Mouse (Mus musculus): ENCODE measurements around the gene 2010300C02Rik. TPM values are rescaled to one million over a fixed set of nuclear protein-coding genes. Genes with fewer than 3 reads are reported as not detected.

The 2010300C02Rik gene
- polyA plus RNA-seq, 1 experiment from 2014 or later, result 0.75 TPM

DNA sequence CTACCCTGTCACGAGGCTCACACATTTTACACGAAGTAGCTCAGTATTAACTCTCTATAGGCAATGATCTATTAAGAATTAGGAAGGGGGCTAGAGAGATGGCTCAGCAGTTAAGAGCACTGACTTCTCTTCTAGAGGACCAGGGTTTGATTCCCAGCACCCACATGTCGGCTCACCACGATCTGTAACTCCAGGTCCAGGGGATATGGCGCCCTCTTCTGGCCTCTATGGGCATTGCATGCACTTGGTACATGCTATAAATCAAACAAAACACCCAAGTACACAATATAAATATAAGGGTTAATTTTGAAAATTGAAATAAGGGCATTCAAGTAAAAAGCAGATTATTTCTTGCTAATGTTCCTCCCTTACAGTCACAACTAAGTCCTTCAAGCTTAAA lies 65.9 kb downstream of the 2010300C02Rik start:
- no peaks in the 10 kb centered on the region for H3K4me1 ChIP-seq
- peaks cover 3% of the 10 kb centered on the region; the same call in 1 of the 2 replicates for H3K9me3 ChIP-seq
- H3K27ac ChIP-seq (replicated peaks), result no peak overlapping the region
- ATAC-seq (ENCODE audit: low FRiP score, low read depth), result no peak
- WGBS, result 73% methylated on average over 5 of the region's 5 CpGs
- no peaks in the 10 kb centered on the region for H3K27me3 ChIP-seq
- no peaks in the 10 kb centered on the region for H3K36me3 ChIP-seq
- no peak overlapping the region for H3K9ac ChIP-seq (replicated peaks)
- no peak overlapping the region for H3K4me3 ChIP-seq
- no peak overlapping the region for H3K4me2 ChIP-seq (replicated peaks)

DNA sequence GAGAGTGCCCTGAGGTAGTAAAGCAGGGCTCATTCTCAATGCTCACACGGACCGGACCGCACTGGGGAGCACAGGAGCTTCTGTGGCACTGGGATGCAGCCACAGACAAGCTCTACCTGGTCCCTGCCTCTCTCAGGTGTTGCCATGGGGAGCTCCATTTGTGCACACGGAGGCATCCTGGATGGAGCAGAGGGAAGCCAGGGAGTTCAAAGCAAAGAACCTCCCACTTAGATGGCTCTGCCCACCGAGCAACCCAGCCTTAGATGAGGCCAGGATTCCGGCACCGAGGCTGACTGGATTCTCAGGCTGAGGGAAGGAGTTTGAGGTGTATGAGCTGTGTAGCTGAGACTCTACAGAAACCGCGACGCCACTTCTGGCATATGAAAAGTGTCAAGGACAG lies 72.8 kb downstream of the 2010300C02Rik start:
- Histone ChIP-seq H3K4me3 (no peak overlapping the region), H3K9me3 (no peaks in the 10 kb centered on the region), H3K36me3 (no peaks in the 10 kb centered on the region), H3K27ac (replicated peaks) (no peak overlapping the region), H3K9ac (replicated peaks) (no peak overlapping the region), H3K4me1 (no peaks in the 10 kb centered on the region), H3K27me3 (peaks cover 5% of the 10 kb centered on the region; the same call in 1 of the 2 replicates), H3K4me2 (replicated peaks) (no peak overlapping the region)
- 85% methylated on average over 10 of the region's 10 CpGs for WGBS
- ATAC-seq (ENCODE audit: low FRiP score, low read depth), result no peak

DNA sequence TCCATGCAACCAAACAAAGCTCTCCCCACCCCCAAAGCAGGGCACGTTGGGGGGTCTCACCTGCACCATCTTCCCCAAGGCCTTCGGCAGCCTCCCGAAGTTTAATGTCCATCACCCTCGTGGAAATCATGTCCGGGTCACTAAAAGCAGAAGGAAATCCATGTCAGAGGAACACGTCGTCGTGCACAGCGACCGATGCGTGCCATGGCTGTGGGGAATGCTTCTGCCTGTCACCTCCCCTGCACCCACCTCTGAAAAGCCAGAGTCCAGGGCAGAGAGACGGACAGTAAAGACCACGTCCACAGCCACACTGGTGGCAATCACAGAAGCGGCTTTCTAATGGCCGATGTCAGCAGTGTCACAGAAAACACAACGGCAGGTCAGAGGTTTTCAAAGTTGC lies 75.4 kb downstream of the 2010300C02Rik start:
- Histone ChIP-seq H3K27me3 (peaks cover 5% of the 10 kb centered on the region; the same call in 1 of the 2 replicates), H3K4me1 (no peaks in the 10 kb centered on the region), H3K4me2 (replicated peaks) (no peak overlapping the region), H3K27ac (replicated peaks) (no peak overlapping the region), H3K9ac (replicated peaks) (no peak overlapping the region), H3K36me3 (no peaks in the 10 kb centered on the region), H3K9me3 (no peaks in the 10 kb centered on the region), H3K4me3 (no peak overlapping the region)
- 91% methylated on average over 16 of the region's 16 CpGs for WGBS
- no peak for ATAC-seq (ENCODE audit: low FRiP score, low read depth)

DNA sequence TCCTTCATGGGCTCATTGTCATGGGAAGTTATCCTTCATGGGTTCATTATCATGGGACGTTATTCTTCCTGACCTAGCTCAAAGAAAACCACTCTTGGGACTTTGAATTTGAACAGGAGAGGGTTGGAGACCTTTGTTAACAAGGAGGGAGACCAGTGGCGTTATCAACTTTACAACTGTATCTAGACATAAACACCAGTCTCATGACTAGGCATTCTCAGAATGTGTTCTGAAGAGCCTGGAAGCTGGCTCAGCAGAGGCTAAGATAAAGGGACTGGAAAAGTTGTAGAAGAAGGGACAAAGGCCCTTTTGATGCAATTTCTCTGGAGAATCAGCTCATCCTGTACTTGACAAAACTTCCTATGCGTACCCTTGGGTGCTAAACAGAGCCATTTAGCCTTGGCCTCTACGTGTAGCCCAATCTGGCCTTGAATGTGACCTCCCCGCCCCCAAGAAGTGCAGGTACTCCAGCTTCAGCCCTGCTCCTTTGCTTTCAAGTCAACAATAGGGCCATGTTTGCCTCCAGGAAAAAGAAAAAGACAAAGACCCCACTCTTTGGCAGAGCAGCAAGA lies 76.0 kb downstream of the 2010300C02Rik start:
- Histone ChIP-seq H3K4me2 (replicated peaks) (no peak overlapping the region), H3K27me3 (peaks cover 5% of the 10 kb centered on the region; the same call in 1 of the 2 replicates), H3K4me1 (no peaks in the 10 kb centered on the region), H3K4me3 (no peak overlapping the region), H3K36me3 (no peaks in the 10 kb centered on the region), H3K27ac (replicated peaks) (no peak overlapping the region), H3K9me3 (no peaks in the 10 kb centered on the region), H3K9ac (replicated peaks) (no peak overlapping the region)
- 90% methylated on average over 5 of the region's 5 CpGs for WGBS
- no peak for ATAC-seq (ENCODE audit: low FRiP score, low read depth)

- Histone ChIP-seq H3K4me3 (no peak overlapping the region), H3K27ac (replicated peaks) (no peak overlapping the region), H3K9me3 (no peaks in the 10 kb centered on the region), H3K4me2 (replicated peaks) (no peak overlapping the region), H3K4me1 (no peaks in the 10 kb centered on the region), H3K36me3 (no peaks in the 10 kb centered on the region), H3K27me3 (no peaks in the 10 kb centered on the region), H3K9ac (replicated peaks) (no peak overlapping the region)
- ATAC-seq (ENCODE audit: low FRiP score, low read depth), result no peak
- WGBS, result 92% methylated on average over 11 of the region's 11 CpGs
Observed at GRCm38 (mm10) chr1:37641361-37641760, 78.5 kb downstream of the 2010300C02Rik start.

GRCm38 (mm10) chr1:37639101-37639500 lies 80.8 kb downstream of the 2010300C02Rik start:
- H3K36me3 ChIP-seq, result no peaks in the 10 kb centered on the region
- no peaks in the 10 kb centered on the region for H3K9me3 ChIP-seq
- no peak overlapping the region for H3K9ac ChIP-seq (replicated peaks)
- 21% methylated on average over 10 of the region's 10 CpGs for WGBS
- peak; percentile 63 for ATAC-seq (ENCODE audit: low FRiP score, low read depth)
- H3K27ac ChIP-seq (replicated peaks), result no peak overlapping the region
- no peak overlapping the region; the same call in 1 of the 2 replicates for H3K4me2 ChIP-seq (replicated peaks)
- no peaks in the 10 kb centered on the region for H3K4me1 ChIP-seq
- H3K4me3 ChIP-seq, result no peak overlapping the region
- H3K27me3 ChIP-seq, result no peaks in the 10 kb centered on the region

DNA sequence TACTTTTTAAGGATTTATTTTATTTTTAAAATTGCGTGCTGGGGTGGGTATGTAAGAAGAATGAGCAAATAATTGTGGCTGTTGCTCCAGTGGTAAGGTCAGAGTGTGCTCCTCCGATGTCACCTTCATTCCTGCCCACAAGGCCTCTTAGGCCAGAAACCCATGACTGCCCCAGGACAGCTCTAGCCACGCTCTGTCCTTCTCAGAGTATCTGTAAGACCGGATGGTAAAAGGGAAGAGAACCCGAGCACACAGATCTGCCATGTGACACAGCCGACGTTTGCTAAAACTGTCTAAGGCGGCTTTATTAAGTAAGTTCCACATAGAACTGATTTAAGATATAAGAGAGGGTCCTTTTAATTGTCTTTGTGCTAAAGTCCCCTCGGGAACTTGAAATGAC lies 81.3 kb downstream of the 2010300C02Rik start:
- Histone ChIP-seq H3K4me2 (replicated peaks) (no peak overlapping the region), H3K36me3 (no peaks in the 10 kb centered on the region), H3K27me3 (no peaks in the 10 kb centered on the region), H3K9me3 (no peaks in the 10 kb centered on the region), H3K27ac (replicated peaks) (no peak overlapping the region), H3K9ac (replicated peaks) (no peak overlapping the region), H3K4me3 (no peak overlapping the region), H3K4me1 (no peaks in the 10 kb centered on the region)
- 87% methylated on average over 9 of the region's 9 CpGs for WGBS
- ATAC-seq (ENCODE audit: low FRiP score, low read depth), result no peak

DNA sequence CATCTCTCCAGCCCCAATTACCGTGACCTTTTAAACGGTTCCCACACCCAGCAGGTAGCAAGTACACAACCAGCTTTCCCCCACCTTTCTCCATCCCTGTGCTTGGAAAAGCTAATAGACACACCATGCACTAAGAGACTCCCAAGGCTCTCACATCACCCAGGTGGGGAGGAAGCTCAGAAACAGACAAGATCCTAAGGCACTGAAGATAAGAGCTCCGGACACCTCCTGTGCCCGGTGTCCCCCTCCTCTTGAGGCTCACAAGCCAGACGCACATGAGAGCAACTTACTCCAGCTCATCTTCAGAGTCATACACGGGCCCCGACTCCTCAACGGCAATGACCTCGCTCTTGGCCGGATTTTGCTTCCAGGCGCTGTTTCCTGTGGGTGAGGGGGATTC lies 82.3 kb downstream of the 2010300C02Rik start:
- Histone ChIP-seq H3K4me1 (no peaks in the 10 kb centered on the region), H3K4me3 (no peak overlapping the region), H3K4me2 (replicated peaks) (no peak overlapping the region), H3K9me3 (no peaks in the 10 kb centered on the region), H3K36me3 (no peaks in the 10 kb centered on the region), H3K9ac (replicated peaks) (no peak overlapping the region), H3K27me3 (no peaks in the 10 kb centered on the region), H3K27ac (replicated peaks) (no peak overlapping the region)
- 81% methylated on average over 11 of the region's 11 CpGs for WGBS
- ATAC-seq (ENCODE audit: low FRiP score, low read depth), result no peak

DNA sequence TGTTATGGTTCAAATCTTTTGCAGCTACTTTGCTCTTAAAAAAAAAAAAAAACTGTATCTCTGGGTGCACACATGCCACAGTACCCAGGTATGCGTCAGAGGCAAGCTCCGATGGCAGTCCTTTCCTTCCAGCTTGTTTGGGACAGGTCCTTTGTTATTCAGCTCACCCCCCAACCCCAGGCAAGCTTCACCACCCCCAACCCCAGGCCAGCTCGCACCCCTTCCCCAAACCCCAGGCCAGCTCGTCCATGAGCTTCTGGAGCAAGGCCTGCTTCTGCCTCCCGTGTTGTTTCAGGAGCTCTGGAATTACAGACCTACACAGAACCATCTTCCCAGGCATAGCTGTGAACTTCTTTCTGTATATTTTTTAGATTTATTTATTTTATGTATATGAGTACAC lies 83.1 kb downstream of the 2010300C02Rik start:
- ATAC-seq (ENCODE audit: low FRiP score, low read depth), result no peak
- Histone ChIP-seq H3K4me2 (replicated peaks) (no peak overlapping the region), H3K4me1 (no peaks in the 10 kb centered on the region), H3K27me3 (no peaks in the 10 kb centered on the region), H3K4me3 (no peak overlapping the region), H3K36me3 (no peaks in the 10 kb centered on the region), H3K27ac (replicated peaks) (no peak overlapping the region), H3K9me3 (no peaks in the 10 kb centered on the region), H3K9ac (replicated peaks) (no peak overlapping the region)
- 80% methylated on average over 5 of the region's 5 CpGs for WGBS

GRCm38 (mm10) chr1:37636169-37636568 lies 83.7 kb downstream of the 2010300C02Rik start:
- Histone ChIP-seq H3K4me2 (replicated peaks) (no peak overlapping the region), H3K36me3 (no peaks in the 10 kb centered on the region), H3K9me3 (no peaks in the 10 kb centered on the region), H3K4me3 (no peak overlapping the region), H3K27me3 (no peaks in the 10 kb centered on the region), H3K4me1 (no peaks in the 10 kb centered on the region), H3K27ac (replicated peaks) (no peak overlapping the region), H3K9ac (replicated peaks) (no peak overlapping the region)
- no peak for ATAC-seq (ENCODE audit: low FRiP score, low read depth)
- WGBS, result 90% methylated on average over 1 of the region's 2 CpGs

DNA sequence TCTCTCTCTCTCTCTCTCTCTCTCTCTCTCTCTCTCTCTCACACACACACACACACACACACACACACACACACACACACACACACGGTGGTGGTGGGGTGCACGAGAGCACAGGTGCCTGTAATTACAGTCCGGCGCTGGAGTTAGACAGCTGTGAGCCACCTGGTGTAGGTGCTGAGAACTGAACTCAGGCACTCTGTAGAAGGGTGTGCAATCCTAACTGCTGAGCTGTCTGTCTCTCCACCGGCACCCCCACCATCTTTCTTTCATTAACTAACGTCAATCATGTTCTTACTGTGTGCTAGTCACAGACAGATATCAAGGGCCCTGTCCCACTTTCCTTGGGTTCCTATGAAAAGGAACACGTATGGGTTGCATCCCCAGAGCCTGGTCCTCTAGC lies 84.2 kb downstream of the 2010300C02Rik start:
- H3K36me3 ChIP-seq, result no peaks in the 10 kb centered on the region
- no peak overlapping the region for H3K4me3 ChIP-seq
- no peaks in the 10 kb centered on the region for H3K9me3 ChIP-seq
- no peak overlapping the region for H3K9ac ChIP-seq (replicated peaks)
- H3K4me2 ChIP-seq (replicated peaks), result no peak overlapping the region
- no peaks in the 10 kb centered on the region for H3K27me3 ChIP-seq
- H3K4me1 ChIP-seq, result no peaks in the 10 kb centered on the region
- ATAC-seq (ENCODE audit: low FRiP score, low read depth), result no peak
- WGBS, result 76% methylated on average over 7 of the region's 7 CpGs
- H3K27ac ChIP-seq (replicated peaks), result no peak overlapping the region

GRCm38 (mm10) chr1:37634658-37635057 lies 85.2 kb downstream of the 2010300C02Rik start:
- 32% methylated on average over 4 of the region's 4 CpGs for WGBS
- H3K27ac ChIP-seq (replicated peaks), result no peak overlapping the region
- ATAC-seq (ENCODE audit: low FRiP score, low read depth), result no peak

GRCm38 (mm10) chr1:37633516-37633915 lies 86.4 kb downstream of the 2010300C02Rik start:
- 76% methylated on average over 5 of the region's 5 CpGs for WGBS
- Histone ChIP-seq H3K9ac (replicated peaks) (no peak overlapping the region), H3K4me2 (replicated peaks) (no peak overlapping the region), H3K27me3 (no peaks in the 10 kb centered on the region), H3K9me3 (no peaks in the 10 kb centered on the region), H3K27ac (replicated peaks) (no peak overlapping the region), H3K4me3 (no peak overlapping the region), H3K4me1 (no peaks in the 10 kb centered on the region), H3K36me3 (no peaks in the 10 kb centered on the region)
- no peak for ATAC-seq (ENCODE audit: low FRiP score, low read depth)

More at GRCm38 (mm10) chr1:37634658-37635057, 85.2 kb downstream of the 2010300C02Rik start:
- no peak overlapping the region for H3K4me3 ChIP-seq
- H3K4me1 ChIP-seq, result no peaks in the 10 kb centered on the region
- no peaks in the 10 kb centered on the region for H3K27me3 ChIP-seq
- H3K9ac ChIP-seq (replicated peaks), result no peak overlapping the region
- no peaks in the 10 kb centered on the region for H3K36me3 ChIP-seq
- H3K9me3 ChIP-seq, result no peaks in the 10 kb centered on the region
- H3K4me2 ChIP-seq (replicated peaks), result no peak overlapping the region

Data from midbrain, embryonic 12.5 days (tissue).